Mouse (Mus musculus): ENCODE measurements around the gene Gstm4.

GRCm38 (mm10) chr3:108026049-108026448 lies 18.6 kb downstream of the Gstm4 start:
- TF ChIP-seq CTCF (IDR thresholded peaks at IDR 0.05; ENCODE audit: low read depth, low read length) (no peak), EP300 (IDR thresholded peaks at IDR 0.05; ENCODE audit: insufficient read depth, low read depth, low read length) (no peak)
